Mouse (Mus musculus): ENCODE data around the gene 9530053A07Rik. TPM values are rescaled to one million over a fixed set of nuclear protein-coding genes. Genes with fewer than 3 reads are reported as not detected.
A peak's percentile ranks its signal among the peaks of the same experiment; 100 is the strongest.
"Not testable (repeated sequence)": the region's sequence is repeated elsewhere in the genome, so short reads cannot be mapped to it uniquely, and the experiment has no call there.

9530053A07Rik gene
- not detected in 2 replicates for total RNA-seq (2017)

- no peak for ATAC-seq (replicated peaks; ENCODE audit: low read depth, poor library complexity, severe bottlenecking)
Measured at GRCm38 (mm10) chr7:28129166-28129565, at the start of gene 9530053A07Rik. TSS of gene 9530053A07Rik (plus strand) at chr7:28129466.

GRCm38 (mm10) chr7:28084215-28084614 lies 45.1 kb upstream of the 9530053A07Rik start:
- ATAC-seq (replicated peaks; ENCODE audit: low read depth, poor library complexity, severe bottlenecking), result no peak

- ATAC-seq (replicated peaks; ENCODE audit: low read depth, poor library complexity, severe bottlenecking), result no peak
Measured at GRCm38 (mm10) chr7:28086236-28086635, 43.0 kb upstream of the 9530053A07Rik start.

GRCm38 (mm10) chr7:28093541-28093940 lies 35.7 kb upstream of the 9530053A07Rik start:
- no peak for ATAC-seq (replicated peaks; ENCODE audit: low read depth, poor library complexity, severe bottlenecking)

GRCm38 (mm10) chr7:28099101-28099500 lies 30.2 kb upstream of the 9530053A07Rik start:
- ATAC-seq (replicated peaks; ENCODE audit: low read depth, poor library complexity, severe bottlenecking), result no peak

GRCm38 (mm10) chr7:28100596-28101590 lies 28.4 kb upstream of the 9530053A07Rik start:
- 0 out of 2 replicates have a peak, but pooled peaks have one; percentile 36 for ATAC-seq (replicated peaks; ENCODE audit: low read depth, poor library complexity, severe bottlenecking)

GRCm38 (mm10) chr7:28102936-28103335 lies 26.3 kb upstream of the 9530053A07Rik start:
- not testable (repeated sequence) for ATAC-seq (replicated peaks; ENCODE audit: low read depth, poor library complexity, severe bottlenecking)

GRCm38 (mm10) chr7:28104670-28105069 lies 24.6 kb upstream of the 9530053A07Rik start:
- 0 out of 2 replicates have a peak, but pooled peaks have one; percentile 15 for ATAC-seq (replicated peaks; ENCODE audit: low read depth, poor library complexity, severe bottlenecking)

- no peak for ATAC-seq (replicated peaks; ENCODE audit: low read depth, poor library complexity, severe bottlenecking)
Measured at GRCm38 (mm10) chr7:28106241-28106640, 23.0 kb upstream of the 9530053A07Rik start.

GRCm38 (mm10) chr7:28114648-28115047 lies 14.6 kb upstream of the 9530053A07Rik start:
- no peak for ATAC-seq (replicated peaks; ENCODE audit: low read depth, poor library complexity, severe bottlenecking)

- ATAC-seq (replicated peaks; ENCODE audit: low read depth, poor library complexity, severe bottlenecking), result no peak; the same call in 1 of the 2 replicates
Measured at GRCm38 (mm10) chr7:28137613-28138012, 8.3 kb downstream of the 9530053A07Rik start.

GRCm38 (mm10) chr7:28148263-28148662 lies 19.0 kb downstream of the 9530053A07Rik start:
- ATAC-seq (replicated peaks; ENCODE audit: low read depth, poor library complexity, severe bottlenecking), result peak; percentile 61

- no peak for ATAC-seq (replicated peaks; ENCODE audit: low read depth, poor library complexity, severe bottlenecking)
Measured at GRCm38 (mm10) chr7:28149841-28150240, 20.6 kb downstream of the 9530053A07Rik start.

GRCm38 (mm10) chr7:28151584-28152221 lies 22.4 kb downstream of the 9530053A07Rik start:
- ATAC-seq (replicated peaks; ENCODE audit: low read depth, poor library complexity, severe bottlenecking), result peak; percentile 65

GRCm38 (mm10) chr7:28153595-28153994 lies 24.3 kb downstream of the 9530053A07Rik start:
- ATAC-seq (replicated peaks; ENCODE audit: low read depth, poor library complexity, severe bottlenecking), result not testable (repeated sequence)

GRCm38 (mm10) chr7:28159292-28159691 lies 30.0 kb downstream of the 9530053A07Rik start:
- ATAC-seq (replicated peaks; ENCODE audit: low read depth, poor library complexity, severe bottlenecking), result no peak

GRCm38 (mm10) chr7:28159893-28160292 lies 30.6 kb downstream of the 9530053A07Rik start:
- ATAC-seq (replicated peaks; ENCODE audit: low read depth, poor library complexity, severe bottlenecking), result no peak

GRCm38 (mm10) chr7:28161163-28161749 lies 32.0 kb downstream of the 9530053A07Rik start:
- ATAC-seq (replicated peaks; ENCODE audit: low read depth, poor library complexity, severe bottlenecking), result no peak

GRCm38 (mm10) chr7:28165406-28165805 lies 36.1 kb downstream of the 9530053A07Rik start:
- ATAC-seq (replicated peaks; ENCODE audit: low read depth, poor library complexity, severe bottlenecking), result no peak

- ATAC-seq (replicated peaks; ENCODE audit: low read depth, poor library complexity, severe bottlenecking), result peak; percentile 77
Measured at GRCm38 (mm10) chr7:28168320-28169115, 39.3 kb downstream of the 9530053A07Rik start.

Measured in common myeloid progenitor, adult 5-6 weeks (primary cell).